Mouse (Mus musculus): ENCODE measurements around the gene Als2cr12. TPM values are rescaled to one million over a fixed set of nuclear protein-coding genes. Genes with fewer than 3 reads are reported as not detected.

Als2cr12 gene
- polyA plus RNA-seq, 1 experiment from 2014 or later, result not detected

Other genes with a start within 250 kb of the Als2cr12 start
- gene Orc2, start 190.9 kb downstream of the Als2cr12 start, polyA plus RNA-seq (2014; fragmentation: Nextera tagmentation; extraction: Ambion mirVana), result 42.1 and 45.2 TPM in 2 replicates
- 8.5 and 9.1 TPM in 2 replicates for gene Fam126b, start 109.7 kb downstream of the Als2cr12 start, polyA plus RNA-seq (2014; fragmentation: Nextera tagmentation; extraction: Ambion mirVana)
- 150 and 164 TPM in 2 replicates for gene Ndufb3, start 109.6 kb downstream of the Als2cr12 start, polyA plus RNA-seq (2014; fragmentation: Nextera tagmentation; extraction: Ambion mirVana)
- 23.5 and 27.7 TPM in 2 replicates for gene Cflar, start 15.5 kb upstream of the Als2cr12 start, polyA plus RNA-seq (2014; fragmentation: Nextera tagmentation; extraction: Ambion mirVana)
- gene Casp8, start 99.4 kb upstream of the Als2cr12 start, polyA plus RNA-seq (2014; fragmentation: Nextera tagmentation; extraction: Ambion mirVana), result 12.3 and 16.8 TPM in 2 replicates